Mouse (Mus musculus): Measurements from ENCODE around the gene Erfe.

DNA sequence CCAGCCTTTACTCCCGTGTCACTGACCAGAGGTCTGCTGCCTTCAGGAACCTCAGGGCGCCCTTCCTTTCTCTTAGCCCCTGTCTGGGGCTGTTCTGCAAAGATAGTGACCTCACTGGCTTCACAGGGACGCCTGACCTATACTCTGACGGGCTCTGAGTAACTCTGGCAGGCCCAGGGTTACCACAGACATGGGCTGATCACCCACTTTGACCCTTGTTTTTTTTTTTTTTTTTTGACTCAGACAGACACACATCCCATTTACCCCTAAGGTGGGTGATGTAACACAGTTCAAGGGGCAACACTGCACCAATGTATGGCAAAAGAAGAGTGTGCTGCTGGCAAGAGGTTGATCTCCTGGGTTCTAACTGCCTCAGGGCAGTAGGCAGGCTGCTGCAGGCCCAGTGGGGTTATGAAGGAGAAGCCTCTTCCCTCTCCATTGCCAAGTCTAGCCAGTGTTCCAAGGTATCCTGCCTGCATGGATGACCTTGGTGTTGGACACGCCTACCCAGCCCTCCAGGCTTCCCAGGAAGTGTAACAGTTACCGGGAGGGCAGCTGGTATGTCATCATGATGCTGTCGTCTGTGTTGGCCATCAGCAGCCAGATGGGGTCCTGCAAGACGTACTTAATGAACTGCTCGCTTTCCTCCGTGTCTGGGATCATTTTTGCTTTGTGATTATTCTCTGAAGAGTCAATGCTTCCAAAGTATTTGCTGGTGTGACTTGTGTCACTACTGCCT lies 53.8 kb downstream of the Erfe start:
- TF ChIP-seq E2F4 (IDR thresholded peaks at IDR 0.05; ENCODE audit: insufficient read depth) (no peak), USF1 (IDR thresholded peaks at IDR 0.05; ENCODE audit: low read depth) (no peak), POLR2A (IDR thresholded peaks at IDR 0.05; ENCODE audit: insufficient read length, low read depth) (no peak), MYOG (IDR thresholded peaks at IDR 0.05; ENCODE audit: control insufficient read depth in 1 of 3, insufficient read depth in 1 of 3, insufficient read length in 2 of 3, low read depth in 2 of 3) (no peak), MAX (IDR thresholded peaks at IDR 0.05; ENCODE audit: low read depth) (no peak)
